Mouse (Mus musculus): Measurements from ENCODE around the gene Tbl1xr1.

DNA sequence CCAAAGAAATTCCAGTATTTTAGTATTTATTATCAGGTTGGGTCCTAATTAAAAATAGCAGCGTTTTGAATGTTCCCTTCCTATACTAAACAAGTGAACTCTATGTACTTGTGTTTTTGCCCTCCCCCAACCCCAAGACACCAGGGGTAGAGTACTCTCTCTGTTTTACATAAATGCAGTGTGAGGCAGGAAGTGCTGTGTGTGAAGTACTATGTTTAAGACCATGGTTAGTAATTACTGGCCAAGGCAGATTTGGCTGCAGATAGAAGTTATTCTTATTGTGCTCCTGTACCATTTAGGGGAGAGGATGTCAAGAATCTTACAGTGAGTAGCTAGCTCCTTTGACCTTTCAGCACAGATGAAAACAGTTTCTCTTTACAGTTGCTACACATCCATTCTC lies 39.7 kb downstream of the Tbl1xr1 start:
- TF ChIP-seq POLR2A (IDR thresholded peaks at IDR 0.05; ENCODE audit: low read depth, low read length) (no peak), CTCF (IDR thresholded peaks at IDR 0.05; ENCODE audit: borderline replicate concordance, insufficient read depth, low read length) (no peak)
